Mouse (Mus musculus) C3H10T1/2 (cell line): Measurements from ENCODE around the gene Tarbp2. TPM values are rescaled to one million over a fixed set of nuclear protein-coding genes. Genes with fewer than 3 reads are reported as not detected.

Experiments
- polyA plus RNA-seq, 2 experiments: library from polyadenylated mRNA; unstranded; fragments of >200 nt; fragmentation: generic; extraction: Trizol; gene quantifications; one replicate each; pipeline ENCODE4 v1.2.1; 2012; ENCODE audit warnings: missing spikeins in 2 of 2

The Tarbp2 gene
- polyA plus RNA-seq, result 100 to 1,000 TPM in 1 of 2 experiments, 10 to 100 TPM in 1; 49.0 to 127 TPM

DNA sequence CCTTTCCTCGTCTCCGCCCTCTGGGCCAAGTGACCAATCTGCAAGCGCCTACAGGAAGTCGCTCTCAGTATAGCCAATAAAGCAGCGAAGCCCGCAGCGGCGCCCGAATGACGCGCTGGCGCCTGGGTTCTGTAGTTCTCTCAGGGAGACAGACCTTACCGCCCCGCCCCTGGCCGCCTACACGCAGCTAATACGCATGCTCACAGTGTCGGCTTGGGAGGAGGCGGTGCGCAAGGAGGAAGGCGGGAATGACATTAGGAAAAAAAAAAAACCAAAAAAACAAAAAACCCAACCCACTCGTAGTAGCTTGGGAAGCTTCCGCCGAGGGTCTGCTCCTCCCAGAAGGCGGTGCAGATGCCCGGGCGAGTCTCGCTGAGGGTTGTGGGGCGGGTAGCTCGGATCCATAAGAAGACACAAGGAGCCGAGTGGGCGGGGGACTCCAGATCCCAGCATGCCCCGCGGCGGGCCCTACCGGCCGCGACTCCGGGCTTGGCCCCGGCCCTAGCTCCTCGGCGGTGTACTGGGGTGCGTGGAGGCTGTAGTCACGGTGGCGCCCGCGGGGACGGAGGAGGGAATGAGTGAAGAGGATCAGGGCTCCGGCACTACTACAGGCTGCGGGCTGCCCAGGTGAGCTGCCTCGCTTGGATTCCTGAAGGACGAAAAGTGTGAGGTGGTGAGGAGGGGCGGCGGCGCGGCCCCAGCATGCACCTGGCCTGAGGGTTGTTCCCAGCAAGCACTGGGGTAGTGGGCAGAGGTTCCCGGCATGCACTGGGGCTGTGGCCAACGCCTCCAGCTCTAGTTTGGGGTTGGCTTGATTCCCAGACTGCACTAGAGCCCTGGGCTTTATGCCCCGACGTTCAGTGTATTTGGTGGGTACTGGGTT, at the start of gene Tarbp2:
Gene Tarbp2, plus strand, starts transcription at position 217 of the 883 bp plus-strand sequence.

GRCm38 (mm10) chr15:102470183-102470604, 47.8 kb upstream of the Tarbp2 start, which contains the start of gene Pcbp2:
Gene Pcbp2, plus strand, starts transcription at chr15:102470539.

GRCm38 (mm10) chr15:102503447-102503846, 14.5 kb upstream of the Tarbp2 start, which contains the start of gene Gm10337:
Gene Gm10337, plus strand, starts transcription at chr15:102503722.

DNA sequence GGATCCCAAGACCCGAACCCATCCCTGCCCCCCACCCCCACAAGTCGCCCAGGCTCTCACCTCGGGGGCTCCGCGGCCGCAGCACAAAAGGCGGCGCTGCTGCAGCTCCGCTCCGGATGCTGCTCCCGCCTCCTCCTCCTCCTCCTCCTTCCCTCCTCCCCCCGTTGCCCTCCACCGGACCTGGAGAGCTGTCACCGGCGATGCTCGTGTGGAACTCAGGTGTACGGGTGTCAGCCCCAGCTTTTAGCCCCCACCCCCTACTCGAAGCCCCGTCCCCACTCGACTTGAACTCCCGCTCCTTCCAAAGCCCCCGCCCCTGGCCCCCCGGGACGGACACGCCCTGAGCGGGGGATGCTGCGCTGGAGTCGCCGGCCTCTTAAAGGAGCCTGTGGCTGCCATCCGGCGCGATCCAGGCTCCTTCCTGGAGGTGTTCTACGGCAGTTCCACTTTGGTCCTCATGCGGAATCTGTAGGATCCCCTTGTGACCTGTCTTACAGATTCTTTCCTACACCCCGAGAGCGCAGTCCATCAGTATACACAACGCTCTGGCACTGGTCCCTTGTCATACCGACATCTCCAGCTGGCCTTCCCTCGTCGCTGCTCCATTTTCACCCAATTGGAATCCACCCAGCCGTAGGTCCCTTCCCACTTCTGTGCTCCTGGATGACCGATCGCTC, 1.1 kb upstream of the Tarbp2 start, which contains the start of gene Map3k12:
Gene Map3k12, minus strand, starts transcription at position 337 of the 677 bp plus-strand sequence.

GRCm38 (mm10) chr15:102524892-102525485, 7.0 kb downstream of the Tarbp2 start, which contains the start of gene Npff:
Gene Npff, minus strand, starts transcription at chr15:102524942.

Other genes with a start within 250 kb of the Tarbp2 start
- gene Gm9918, start 247.6 kb upstream of the Tarbp2 start, polyA plus RNA-seq, result under 1 TPM in 1 of 2 experiments, not detected in 1; 0.11 TPM
- 100 to 1,000 TPM in 1 of 2 experiments, 10 to 100 TPM in 1; 92.5 to 106 TPM for gene Mfsd5, start 238.7 kb upstream of the Tarbp2 start, polyA plus RNA-seq
- gene Espl1, start 221.9 kb upstream of the Tarbp2 start, polyA plus RNA-seq, result 10 to 100 TPM; 21.0 to 35.6 TPM
- gene Pfdn5, start 192.1 kb upstream of the Tarbp2 start, polyA plus RNA-seq, result 100 to 1,000 TPM; 724 to 828 TPM
- gene Myg1, start 186.5 kb upstream of the Tarbp2 start, polyA plus RNA-seq, result 100 to 1,000 TPM; 115 to 233 TPM
- 100 to 1,000 TPM in 1 of 2 experiments, 10 to 100 TPM in 1; 78.8 to 232 TPM for gene Aaas, start 167.4 kb upstream of the Tarbp2 start, polyA plus RNA-seq
- gene Sp7, start 151.0 kb upstream of the Tarbp2 start, polyA plus RNA-seq, result under 1 TPM; 0.02 to 0.09 TPM
- gene Sp1, start 112.0 kb upstream of the Tarbp2 start, polyA plus RNA-seq, result 10 to 100 TPM in 1 of 2 experiments, 1 to 10 TPM in 1; 1.2 to 10.6 TPM
- gene Amhr2, start 72.8 kb upstream of the Tarbp2 start, polyA plus RNA-seq, result under 1 TPM; 0.02 to 0.65 TPM
- 100 to 1,000 TPM; 159 to 189 TPM for gene Prr13, start 59.2 kb upstream of the Tarbp2 start, polyA plus RNA-seq
- 1,000 to 10,000 TPM in 1 of 2 experiments, 100 to 1,000 TPM in 1; 559 to 1,162 TPM for gene Pcbp2, start 47.7 kb upstream of the Tarbp2 start, polyA plus RNA-seq
- gene Gm10337, start 14.5 kb upstream of the Tarbp2 start, polyA plus RNA-seq, result not detected
- 10 to 100 TPM in 1 of 2 experiments, 1 to 10 TPM in 1; 4.4 to 17.8 TPM for gene Map3k12, start 1.1 kb upstream of the Tarbp2 start, polyA plus RNA-seq
- 1 to 10 TPM in 1 of 2 experiments, under 1 TPM in 1; 0.41 to 6.0 TPM for gene Npff, start 6.8 kb downstream of the Tarbp2 start, polyA plus RNA-seq
- under 1 TPM; 0.12 to 0.27 TPM for gene Gm28047, start 106.9 kb downstream of the Tarbp2 start, polyA plus RNA-seq
- gene Atf7, start 107.3 kb downstream of the Tarbp2 start, polyA plus RNA-seq, result 100 to 1,000 TPM in 1 of 2 experiments, 10 to 100 TPM in 1; 12.7 to 105 TPM
- gene Atp5g2, start 154.2 kb downstream of the Tarbp2 start, polyA plus RNA-seq, result 1,000 to 10,000 TPM; 1,163 to 1,165 TPM
- 100 to 1,000 TPM in 1 of 2 experiments, 1 to 10 TPM in 1; 8.6 to 105 TPM for gene Calcoco1, start 204.0 kb downstream of the Tarbp2 start, polyA plus RNA-seq